Mouse (Mus musculus) thymus, adult 2 months (tissue): ENCODE measurements around the gene Ebf3. TPM values are rescaled to one million over a fixed set of nuclear protein-coding genes. Genes with fewer than 3 reads are reported as not detected.

ENCODE experiments used
- DNase-seq: peaks from one replicate; pipeline ENCODE4 v3.0.0; 2021
- H3K27ac ChIP-seq: fragments of 200-500 bp; 2 replicates; pipeline ENCODE4 v1.5.1; 2012; ENCODE audit warnings: low read length, control low read depth; ENCODE audit not compliant: control insufficient read depth, insufficient read depth
- H3K27me3 ChIP-seq: fragments of 200-500 bp; 2 replicates; pipeline ENCODE4 v1.6.1; 2012; ENCODE audit warnings: mild to moderate bottlenecking, low read length, moderate library complexity, mixed read lengths; ENCODE audit not compliant: control insufficient read depth, insufficient read depth
- H3K36me3 ChIP-seq: fragments of 200-500 bp; 2 replicates; pipeline ENCODE4 v1.6.1; 2012; ENCODE audit warnings: mild to moderate bottlenecking, low read length, moderate library complexity; ENCODE audit not compliant: control insufficient read depth, insufficient read depth
- H3K4me1 ChIP-seq: fragments of 200-500 bp; replicated peaks from 2 replicates; pipeline ENCODE4 v1.6.1; 2012; ENCODE audit warnings: low read length; ENCODE audit not compliant: control insufficient read depth, insufficient read depth
- H3K4me3 ChIP-seq: fragments of 200-500 bp; 2 replicates; pipeline ENCODE4 v1.5.1; 2012; ENCODE audit warnings: mild to moderate bottlenecking, low read length, control low read depth, moderate library complexity; ENCODE audit not compliant: control insufficient read depth, insufficient read depth
- CTCF ChIP-seq: fragments of 200-500 bp; IDR thresholded peaks from 2 replicates; pipeline ENCODE4 v1.5.1; 2012; ENCODE audit warnings: mild to moderate bottlenecking, control low read depth, low read length, moderate library complexity, borderline replicate concordance; ENCODE audit not compliant: control insufficient read depth, poor library complexity, insufficient read depth; ENCODE audit errors: extremely low read depth
- POLR2A ChIP-seq: fragments of 200-500 bp; IDR thresholded peaks from 2 replicates; pipeline ENCODE4 v1.6.1; 2012; ENCODE audit warnings: mild to moderate bottlenecking, low read length, control low read depth, moderate library complexity; ENCODE audit not compliant: control insufficient read depth, poor library complexity, insufficient read depth; ENCODE audit errors: extremely low read depth
- WGBS: fragments of 180-500 bp; shearing (Covaris S2); methylation state at CpG from one replicate; pipeline ENCODE4 v1.1.7; 2018; 5-methylcytosine and 5-hydroxymethylcytosine counted together
- polyA plus RNA-seq: library from polyadenylated mRNA; depleted of rRNA; stranded (reverse); fragments of >200 nt; gene quantifications from 2 replicates; pipeline ENCODE4 v1.2.3, GENCODE M21; 2012; rRNA removed

Ebf3 gene
- polyA plus RNA-seq, 1 experiment: 2.1 TPM

- DNase-seq: no peak
- H3K36me3 ChIP-seq: no peaks in the 10 kb centered on the region
- TF ChIP-seq POLR2A (no peak), CTCF (no peak)
- H3K4me1 ChIP-seq: no peaks in the 10 kb centered on the region
- WGBS: 90% methylated on average over 12 of the region's 12 CpGs
- no peaks in the 10 kb centered on the region for H3K27me3 ChIP-seq
- no peak overlapping the region for H3K27ac ChIP-seq
- no peak overlapping the region for H3K4me3 ChIP-seq
Observed at GRCm38 (mm10) chr7:137147101-137147500, 167.1 kb downstream of the Ebf3 start.

Other genes starting within 250 kb of the Ebf3 start
- 3.8 and 7.2 TPM in 2 replicates for gene 9430038I01Rik, start 96.3 kb upstream of the Ebf3 start, polyA plus RNA-seq
- 39.1 and 48.2 TPM in 2 replicates for gene Glrx3, start 123.2 kb upstream of the Ebf3 start, polyA plus RNA-seq